8 mouse cellular contexts compared by ENCODE assay signal in genomic region chr19:6117986-6118676, GRCm38 (mm10). TPM values are rescaled to one million over a fixed set of nuclear protein-coding genes. Genes with fewer than 3 reads are reported as not detected.
DNase-seq lines count a peak whose midpoint lies in the region; ATAC-seq and TF ChIP-seq lines count a peak whose summit lies in the region.

Sac3d1 (minus strand) TSS chr19:6118650.

- DNase-seq in brain, adult 2 months (ENCODE audit: low read depth, low spot score) = peak; percentile 98
- peak; percentile 96 for DNase-seq in heart, embryonic 10.5 days (ENCODE audit: low spot score)
- peak; percentile 90 for DNase-seq in liver
- peak; percentile 88 to 92 for DNase-seq in spleen, postnatal 4 days (ENCODE audit: low spot score in 2 of 2)

- no peaks in the 10 kb centered on the region for H3K27me3 ChIP-seq in C2C12 (ENCODE audit: control insufficient read depth, insufficient read depth, insufficient read length)
- no peaks in the 10 kb centered on the region for H3K27me3 ChIP-seq in heart, embryonic 10.5 days (ENCODE audit: insufficient read depth, poor library complexity, severe bottlenecking)
- H3K27me3 ChIP-seq in kidney, embryonic 15.5 days = no peaks in the 10 kb centered on the region

- no peak for TF ChIP-seq CTCF in C2C12 (IDR thresholded peaks at IDR 0.05; ENCODE audit: control insufficient read depth, insufficient read depth, insufficient read length)

- H3K4me3 ChIP-seq in C2C12 (ENCODE audit: insufficient read depth, poor library complexity, severe bottlenecking) = peak within 1 kb of the TSS; percentile 74
- peak within 1 kb of the TSS; percentile 92 for H3K4me3 ChIP-seq in heart, embryonic 10.5 days
- peak within 1 kb of the TSS; percentile 67 for H3K4me3 ChIP-seq in kidney, embryonic 15.5 days (replicated peaks)

- peak; percentile 85 for ATAC-seq in erythroblast, adult 5-6 weeks (replicated peaks; ENCODE audit: low FRiP score, poor library complexity, severe bottlenecking)
- peak; percentile 85 for ATAC-seq in kidney, embryonic 15.5 days (replicated peaks; ENCODE audit: low FRiP score)
- peak; percentile 91 for ATAC-seq in monocyte, adult 5-6 weeks (replicated peaks; ENCODE audit: insufficient number of reproducible peaks, low FRiP score, low TSS enrichment, poor library complexity, severe bottlenecking)

- H3ac ChIP-seq in C2C12 (ENCODE audit: control insufficient read depth, insufficient read length, low read depth) = peak within 1 kb of the TSS; percentile 95

- H3K27ac ChIP-seq in heart, embryonic 10.5 days = peak within 1 kb of the TSS; percentile 97
- H3K27ac ChIP-seq in kidney, embryonic 15.5 days = peak within 1 kb of the TSS; percentile 99

- whole genome bisulfite sequencing in heart, embryonic 10.5 days = under 1% methylated on average over 65 of the region's 77 CpGs
- under 1% methylated on average over 77 of the region's 77 CpGs for WGBS in kidney, embryonic 15.5 days

- peaks cover 16% of the 10 kb centered on the region for H3K79me3 ChIP-seq in C2C12 (ENCODE audit: low read depth)

- H3K4me1 ChIP-seq in heart, embryonic 10.5 days = peaks cover 37% of the 10 kb centered on the region
- peaks cover 26% of the 10 kb centered on the region for H3K4me1 ChIP-seq in kidney, embryonic 15.5 days

- no peaks in the 10 kb centered on the region for H3K9me3 ChIP-seq in heart, embryonic 10.5 days
- H3K9me3 ChIP-seq in kidney, embryonic 15.5 days (replicated peaks) = no peaks in the 10 kb centered on the region

- H3K36me3 ChIP-seq in C2C12 (ENCODE audit: control insufficient read depth, insufficient read depth) = peaks cover 22% of the 10 kb centered on the region
- peaks cover 35% of the 10 kb centered on the region for H3K36me3 ChIP-seq in heart, embryonic 10.5 days
- H3K36me3 ChIP-seq in kidney, embryonic 15.5 days = peaks cover 42% of the 10 kb centered on the region

- peaks cover 27% of the 10 kb centered on the region for H3K79me2 ChIP-seq in C2C12 (ENCODE audit: control insufficient read depth, insufficient read depth)

- H3K9ac ChIP-seq in kidney, embryonic 15.5 days = peak within 1 kb of the TSS; percentile 76

- peak within 1 kb of the TSS; percentile 74 for H3K4me2 ChIP-seq in kidney, embryonic 15.5 days

TF ChIP-seq in C2C12, 6 proteins besides CTCF, POLR2A, EP300 and RAD21:
- TF ChIP-seq MYOD1 (IDR thresholded peaks at IDR 0.05; ENCODE audit: control insufficient read depth, insufficient read length, low read depth) (no peak), MAX (IDR thresholded peaks at IDR 0.05) (peak; percentile 67)

RNA-seq across cellular contexts. Expression of gene Sac3d1, which starts in this region (rescaled TPM):
- 44.7 TPM for polyA plus RNA-seq in C2C12 (2012; fragmentation: generic; extraction: Trizol)
- total RNA-seq in erythroblast, adult 5-6 weeks (2015; ENCODE audit: low replicate concordance) = 6.3 and 10.2 TPM in 2 replicates
- total RNA-seq in erythroblast, adult 5-6 weeks (2017; ENCODE audit: low replicate concordance) = 3.7 and 6.1 TPM in 2 replicates
- polyA plus RNA-seq in heart, embryonic 10.5 days (2016; fragmentation: Nextera tagmentation; extraction: Ambion mirVana) = 42.3 and 57.9 TPM in 2 replicates
- polyA plus RNA-seq in kidney, embryonic 15.5 days (2015; fragmentation: Nextera tagmentation; extraction: Ambion mirVana) = 44.0 and 47.2 TPM in 2 replicates
- 2.1 to 2.6 TPM (median 2.1 TPM) in 3 replicates for total RNA-seq in monocyte, adult 5-6 weeks (2017)

Comparison
In these comparisons a context has a peak if more than half of its experiments do, and no peak if none do; other contexts are left out.
1. Peak in every context shown above with its lines: DNase-seq, ATAC-seq, H3K4me3 ChIP-seq and H3K27ac ChIP-seq.